Mouse (Mus musculus) ES-E14 (cell line): ENCODE data around the gene Sbno2.
A peak's percentile ranks its signal among the peaks of the same experiment; 100 is the strongest.

Experiments
- CHD2 ChIP-seq: IDR thresholded peaks from 2 replicates; pipeline ENCODE4 v1.6.1; 2014; ENCODE audit warnings: mild to moderate bottlenecking, low read depth, low read length, inconsistent platforms
- HCFC1 ChIP-seq: IDR thresholded peaks from 2 replicates; pipeline ENCODE4 v1.6.1; 2012; ENCODE audit warnings: low read length, inconsistent platforms, borderline replicate concordance; ENCODE audit not compliant: insufficient read depth
- MAFK ChIP-seq: IDR thresholded peaks from 2 replicates; pipeline ENCODE4 v1.6.1; 2014; ENCODE audit warnings: mild to moderate bottlenecking, low read depth, low read length, inconsistent platforms; ENCODE audit not compliant: insufficient read depth
- ZNF384 ChIP-seq: IDR thresholded peaks from 2 replicates; pipeline ENCODE4 v1.6.1; 2012; ENCODE audit warnings: low read depth, low read length, inconsistent platforms

- TF ChIP-seq CHD2 = no peak
- no peak for TF ChIP-seq HCFC1
- no peak for TF ChIP-seq ZNF384
- TF ChIP-seq MAFK = peak; percentile 93
These were observed 53.6 kb downstream of the Sbno2 start for GRCm38 (mm10) chr10:80051618-80052373.
